ENCODE assay signal across 8 mouse cellular contexts in the genomic region with DNA sequence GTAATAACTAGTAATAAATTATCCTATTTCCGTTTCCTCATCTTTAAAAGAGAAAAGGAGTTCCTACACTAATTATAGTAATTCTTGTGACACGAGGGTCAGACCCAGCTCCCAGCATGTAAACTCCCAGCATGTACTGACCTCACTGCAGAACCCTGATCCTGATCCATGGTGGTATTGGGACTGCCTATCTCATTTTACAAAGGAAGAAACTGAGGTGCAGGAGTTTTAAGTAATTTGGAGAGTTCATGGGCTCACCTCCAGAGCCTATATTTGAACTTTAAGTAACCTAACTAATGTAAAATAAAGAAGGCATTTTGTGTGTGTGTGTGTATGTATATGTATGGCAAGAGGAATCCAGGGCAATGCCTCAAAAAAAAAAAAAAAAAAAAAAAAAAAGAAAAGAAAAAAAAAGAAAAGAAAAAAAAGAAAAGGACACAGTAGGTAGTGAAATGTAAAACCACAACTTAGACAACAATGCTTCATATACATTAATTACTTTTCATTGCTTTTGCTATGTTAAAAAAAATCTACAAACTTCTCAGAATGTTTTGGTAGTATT. TPM values are rescaled to one million over a fixed set of nuclear protein-coding genes. Genes with fewer than 3 reads are reported as not detected.
DNase-seq lines count a peak whose midpoint lies in the region; ATAC-seq and TF ChIP-seq lines count a peak whose summit lies in the region.

No protein-coding gene starts in this region.

- no peak for TF ChIP-seq CTCF in CH12.LX (conservative IDR thresholded peaks at IDR 0.05 in 1 of 2, IDR thresholded peaks at IDR 0.05 in 1 of 2; ENCODE audit: low read depth in 2 of 2, low read length in 2 of 2)
- no peak for TF ChIP-seq CTCF in liver, postnatal 0 days (IDR thresholded peaks at IDR 0.05; ENCODE audit: low read depth)

- peak overlapping the region; percentile 99 for H3K27ac ChIP-seq in heart, embryonic 10.5 days
- H3K27ac ChIP-seq in CH12.LX (ENCODE audit: insufficient read depth, low read depth), result no peak overlapping the region
- peak overlapping the region; percentile 100 for H3K27ac ChIP-seq in forebrain, embryonic 15.5 days (replicated peaks)
- peak overlapping the region; percentile 99 for H3K27ac ChIP-seq in liver, postnatal 0 days (ENCODE audit: low read depth)

- intact Hi-C loops in heart, postnatal 25 days (cut with DNase I), result loop anchor here (2.0 kb wide), 1 partner anchor 16 kb away; no protein-coding TSS in a partner anchor

- TF ChIP-seq POLR2A in CH12.LX (IDR thresholded peaks at IDR 0.05; ENCODE audit: low read depth, low read length), result no peak

- H3K79me2 ChIP-seq in CH12.LX (replicated peaks; ENCODE audit: control insufficient read depth, extremely low read depth, insufficient read depth, poor library complexity, severe bottlenecking), result peaks cover 22% of the 10 kb centered on the region

- 0% methylated on average over 2 of the region's 2 CpGs for WGBS in heart, embryonic 10.5 days
- 0% methylated on average over 2 of the region's 2 CpGs for WGBS in forebrain, embryonic 15.5 days
- whole genome bisulfite sequencing in liver, postnatal 0 days (ENCODE audit: insufficient replicate concordance), result 0% methylated on average over 2 of the region's 2 CpGs

- no peaks in the 10 kb centered on the region for H3K9me3 ChIP-seq in heart, embryonic 10.5 days
- no peaks in the 10 kb centered on the region for H3K9me3 ChIP-seq in CH12.LX (replicated peaks; ENCODE audit: low read length)
- no peaks in the 10 kb centered on the region for H3K9me3 ChIP-seq in forebrain, embryonic 15.5 days
- no peaks in the 10 kb centered on the region for H3K9me3 ChIP-seq in liver, postnatal 0 days (ENCODE audit: low read length)

- peak overlapping the region; percentile 92 for H3K4me2 ChIP-seq in CH12.LX (ENCODE audit: insufficient read depth, low read depth, poor library complexity, severe bottlenecking)
- peak overlapping the region; percentile 67 for H3K4me2 ChIP-seq in forebrain, embryonic 15.5 days (replicated peaks)
- peak overlapping the region; percentile 88 for H3K4me2 ChIP-seq in liver, postnatal 0 days (ENCODE audit: low read depth, low read length)

- TF ChIP-seq RAD21 in CH12.LX (IDR thresholded peaks at IDR 0.05; ENCODE audit: low read depth, low read length), result no peak

- dilution Hi-C loops in CH12.LX (cut with MboI; ENCODE audit: extremely low pct_ligation_motif_present, extremely low pct_unique_long_range_greater_than_20kb, low sequenced_read_pairs), result no loop called here

- H3K27me3 ChIP-seq in heart, embryonic 10.5 days (ENCODE audit: insufficient read depth, poor library complexity, severe bottlenecking), result no peaks in the 10 kb centered on the region
- no peaks in the 10 kb centered on the region for H3K27me3 ChIP-seq in CH12.LX (replicated peaks)
- no peaks in the 10 kb centered on the region for H3K27me3 ChIP-seq in forebrain, embryonic 15.5 days
- no peaks in the 10 kb centered on the region for H3K27me3 ChIP-seq in liver, postnatal 0 days (ENCODE audit: insufficient read depth, low read length)

- H3K4me1 ChIP-seq in heart, embryonic 10.5 days, result peaks cover 17% of the 10 kb centered on the region
- peaks cover 3 to 39% of the 10 kb centered on the region in 2 experiments; a peak in 3 of 4 replicates for H3K4me1 ChIP-seq in CH12.LX (ENCODE audit: control insufficient read depth in 1 of 2, insufficient read depth in 2 of 2)
- peaks cover 37% of the 10 kb centered on the region for H3K4me1 ChIP-seq in forebrain, embryonic 15.5 days
- peaks cover 13% of the 10 kb centered on the region for H3K4me1 ChIP-seq in liver, postnatal 0 days (ENCODE audit: insufficient read depth)

- H3K36me3 ChIP-seq in heart, embryonic 10.5 days, result no peaks in the 10 kb centered on the region
- no peaks in the 10 kb centered on the region for H3K36me3 ChIP-seq in CH12.LX (replicated peaks in 1 of 2; ENCODE audit: control insufficient read depth in 1 of 2, insufficient read depth in 1 of 2, low read length in 1 of 2)
- H3K36me3 ChIP-seq in forebrain, embryonic 15.5 days, result no peaks in the 10 kb centered on the region
- no peaks in the 10 kb centered on the region for H3K36me3 ChIP-seq in liver, postnatal 0 days (replicated peaks; ENCODE audit: insufficient read depth, low read length)

- peak overlapping the region; percentile 91 for H3K9ac ChIP-seq in CH12.LX (ENCODE audit: insufficient read depth, low read depth)
- H3K9ac ChIP-seq in forebrain, embryonic 15.5 days (replicated peaks), result peak overlapping the region; percentile 96
- peak overlapping the region; percentile 98 for H3K9ac ChIP-seq in liver, postnatal 0 days (replicated peaks)

- no peak for DNase-seq in heart, embryonic 10.5 days (ENCODE audit: low spot score)
- DNase-seq in heart, postnatal 25 days (ENCODE audit: low spot score), result no peak
- no peak for DNase-seq in CH12.LX (ENCODE audit: extremely low read depth)
- no peak for DNase-seq in liver, postnatal 0 days
- no peak for DNase-seq in adrenal gland, postnatal 25 days
- DNase-seq in Muller cell, postnatal 12 days (ENCODE audit: inconsistent ontology term), result no peak
- DNase-seq in kidney, postnatal 10 days, result no peak

- no peak for ATAC-seq in forebrain, embryonic 15.5 days (replicated peaks)
- no peak for ATAC-seq in liver, postnatal 0 days

- TF ChIP-seq EP300 in CH12.LX (IDR thresholded peaks at IDR 0.05; ENCODE audit: low read length), result no peak
- TF ChIP-seq EP300 in liver, postnatal 0 days (IDR thresholded peaks at IDR 0.05; ENCODE audit: low read depth), result no peak

- in situ Hi-C loops in CH12.LX (cut with MboI; ENCODE audit: low pct_ligation_motif_present, low pct_unique_long_range_greater_than_20kb, low sequenced_read_pairs), result no loop called here

- peak overlapping the region; percentile 85 for H3K4me3 ChIP-seq in heart, embryonic 10.5 days
- H3K4me3 ChIP-seq in CH12.LX (replicated peaks in 1 of 3; ENCODE audit: low read depth in 2 of 3, low read length in 2 of 3, poor library complexity in 1 of 3), result peak overlapping the region; percentile 75 to 95 (median 90)
- H3K4me3 ChIP-seq in forebrain, embryonic 15.5 days, result peak overlapping the region; percentile 79
- peak overlapping the region; percentile 98 for H3K4me3 ChIP-seq in liver, postnatal 0 days (ENCODE audit: low read depth, low read length)

TF ChIP-seq in CH12.LX, 34 proteins besides CTCF, POLR2A, EP300 and RAD21:
- TF ChIP-seq PAX5 (IDR thresholded peaks at IDR 0.05; ENCODE audit: low read length) (no peak), ZNF384 (IDR thresholded peaks at IDR 0.05; ENCODE audit: low read depth, low read length) (peak; percentile 79), ETS1 (conservative IDR thresholded peaks at IDR 0.05; ENCODE audit: low read depth, low read length) (no peak), MEF2A (IDR thresholded peaks at IDR 0.05; ENCODE audit: borderline replicate concordance, low read depth, low read length) (peak; percentile 33; the same call in 1 of the 2 replicates), MAZ (IDR thresholded peaks at IDR 0.05; ENCODE audit: low read depth, low read length) (no peak), E2F4 (IDR thresholded peaks at IDR 0.05; ENCODE audit: insufficient replicate concordance, low read depth, low read length) (no peak), ZMIZ1 (IDR thresholded peaks at IDR 0.05; ENCODE audit: low read depth, low read length) (no peak), MAX (IDR thresholded peaks at IDR 0.05; ENCODE audit: low read length) (no peak)

RNA-seq across cellular contexts. Expression of gene Itgb1, which starts 1.1 kb away (rescaled TPM):
- 261 and 314 TPM in 2 replicates for polyA plus RNA-seq in heart, embryonic 10.5 days (2016; fragmentation: Nextera tagmentation; extraction: Ambion mirVana)
- 100 to 1,000 TPM; 383 to 412 TPM for total RNA-seq in heart, postnatal 25 days (2021)
- total RNA-seq in CH12.LX (2012; rRNA removed) (62.4 and 68.9 TPM in 2 replicates), CH12.LX (2014; rRNA removed) (127 and 135 TPM in 2 replicates)
- 160 and 172 TPM in 2 replicates for polyA plus RNA-seq in CH12.LX (2012; ENCODE audit: insufficient read length, low read depth)
- polyA plus RNA-seq in forebrain, embryonic 15.5 days (2015; fragmentation: Nextera tagmentation; extraction: Ambion mirVana), result 88.3 and 93.8 TPM in 2 replicates
- 60.8 and 64.8 TPM in 2 replicates for polyA plus RNA-seq in liver, postnatal 0 days (2015; fragmentation: Nextera tagmentation; extraction: Ambion mirVana)
- total RNA-seq in adrenal gland, postnatal 25 days (2021), result 286 and 300 TPM in 2 replicates
